Mouse (Mus musculus) kidney, adult 2 months (tissue): Measurements from ENCODE around the gene Ppp1r15b. TPM values are rescaled to one million over a fixed set of nuclear protein-coding genes. Genes with fewer than 3 reads are reported as not detected.

Source experiments
- DNase-seq: peaks from one replicate; pipeline ENCODE4 v3.0.0; 2021
- H3K27ac ChIP-seq: fragments of 200-500 bp; 2 replicates; pipeline ENCODE4 v1.5.1; 2012; ENCODE audit warnings: low read depth, low read length, control low read depth, inconsistent platforms; ENCODE audit not compliant: insufficient read depth
- H3K27me3 ChIP-seq: fragments of 200-500 bp; replicated peaks from 2 replicates; pipeline ENCODE4 v1.6.1; 2012; ENCODE audit warnings: mild to moderate bottlenecking, moderate library complexity, low read length, inconsistent platforms; ENCODE audit not compliant: control insufficient read depth, insufficient read depth
- H3K36me3 ChIP-seq: fragments of 200-500 bp; 2 replicates; pipeline ENCODE4 v1.6.1; 2012; ENCODE audit warnings: mild to moderate bottlenecking, moderate library complexity, low read length, inconsistent platforms; ENCODE audit not compliant: control insufficient read depth, insufficient read depth
- H3K4me1 ChIP-seq: fragments of 200-500 bp; 2 replicates; pipeline ENCODE4 v1.6.1; 2011; ENCODE audit warnings: low read length; ENCODE audit not compliant: control insufficient read depth, insufficient read depth
- H3K4me3 ChIP-seq: fragments of 200-500 bp; 2 replicates; pipeline ENCODE4 v1.5.1; 2011; ENCODE audit warnings: mild to moderate bottlenecking, low read depth, low read length, control low read depth; ENCODE audit not compliant: insufficient read depth
- CTCF ChIP-seq: fragments of 200-500 bp; conservative IDR thresholded peaks from 2 replicates; pipeline ENCODE4 v1.5.1; 2011; ENCODE audit warnings: low read depth, mild to moderate bottlenecking, control low read depth, low read length, moderate library complexity, mixed read lengths; ENCODE audit not compliant: insufficient read depth, insufficient read length
- POLR2A ChIP-seq: fragments of 200-500 bp; IDR thresholded peaks from one replicate; pipeline ENCODE4 v1.6.1; 2011; ENCODE audit warnings: low read depth, low read length, control low read depth
- WGBS: fragments of 180-500 bp; shearing (Covaris S2); methylation state at CpG from one replicate; pipeline ENCODE4 v1.1.7; 2018; 5-methylcytosine and 5-hydroxymethylcytosine counted together
- polyA plus RNA-seq: library from polyadenylated mRNA; depleted of rRNA; stranded (reverse); fragments of >200 nt; gene quantifications from 2 replicates; pipeline ENCODE4 v1.2.3, GENCODE M21; 2012

Ppp1r15b gene
- polyA plus RNA-seq, 1 experiment: 23.9 TPM

DNA sequence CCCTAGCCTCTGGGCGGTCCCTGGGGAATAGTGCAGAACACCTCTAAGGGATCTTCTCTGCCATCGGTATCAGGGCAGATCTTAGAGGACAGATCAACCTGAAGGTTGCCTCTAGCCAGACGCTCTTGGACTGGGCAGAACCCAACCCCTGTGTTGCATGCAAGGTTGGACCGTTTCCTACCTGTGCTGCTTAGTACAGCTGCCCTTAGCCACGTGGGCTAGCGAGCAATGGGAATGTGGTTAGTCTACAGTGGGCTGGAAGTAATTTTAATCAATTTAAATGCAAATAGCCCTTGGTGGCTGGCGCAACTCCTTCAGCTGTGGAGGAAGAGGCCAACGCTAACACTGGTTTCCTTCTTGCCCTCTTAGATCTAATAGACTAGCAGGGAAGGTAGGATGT is 39.3 kb downstream of the Ppp1r15b start:
- peak; percentile 57 for DNase-seq
- no peak overlapping the region for H3K27ac ChIP-seq
- 61% methylated on average over 8 of the region's 8 CpGs for WGBS
- H3K4me3 ChIP-seq: no peak overlapping the region
- H3K4me1 ChIP-seq: no peaks in the 10 kb centered on the region
- no peaks in the 10 kb centered on the region for H3K27me3 ChIP-seq
- TF ChIP-seq POLR2A (no peak), CTCF (no peak)
- H3K36me3 ChIP-seq: no peaks in the 10 kb centered on the region

DNA sequence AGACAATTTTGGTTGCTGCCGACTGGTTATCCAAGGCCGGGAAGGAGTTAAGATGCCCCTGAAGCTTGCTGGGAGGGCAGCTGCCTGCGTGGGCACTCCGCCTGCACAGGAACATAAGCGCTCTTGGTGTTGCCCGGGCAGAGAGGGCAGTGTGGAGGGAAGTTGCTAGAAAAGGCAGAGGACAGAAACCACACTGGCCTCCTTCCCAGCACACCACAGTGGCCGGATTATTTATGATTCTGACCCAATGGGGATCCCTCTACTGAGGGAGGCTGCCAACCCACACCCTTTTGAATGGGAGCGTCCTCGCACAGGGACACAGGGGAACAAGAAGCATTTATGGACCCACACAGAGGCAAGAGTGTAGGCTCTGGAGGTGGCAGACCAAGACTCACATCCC is 40.4 kb downstream of the Ppp1r15b start:
- Histone ChIP-seq H3K27me3 (no peaks in the 10 kb centered on the region), H3K4me1 (no peaks in the 10 kb centered on the region), H3K27ac (no peak overlapping the region), H3K36me3 (no peaks in the 10 kb centered on the region), H3K4me3 (no peak overlapping the region)
- TF ChIP-seq POLR2A (no peak), CTCF (no peak)
- 77% methylated on average over 9 of the region's 9 CpGs for WGBS
- DNase-seq: no peak

DNA sequence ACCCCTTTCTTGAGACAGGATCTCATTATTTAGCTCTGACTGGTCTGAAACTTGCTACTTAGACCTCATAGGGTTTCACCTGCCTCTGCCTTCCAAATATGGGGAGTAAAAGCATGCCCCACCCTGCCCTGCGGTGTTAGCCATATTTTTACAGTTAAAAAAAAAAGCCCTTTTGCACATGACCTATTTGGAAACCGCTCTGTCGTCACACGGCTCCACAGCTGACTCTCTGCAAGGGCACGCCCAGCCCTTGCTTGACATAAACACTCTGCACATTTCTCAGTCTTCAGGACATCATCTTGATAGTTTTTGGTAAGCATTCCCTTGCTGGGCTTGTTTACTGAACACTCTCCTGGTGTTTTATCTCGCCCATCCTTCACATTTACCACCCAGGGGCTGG is 44.2 kb downstream of the Ppp1r15b start:
- H3K4me1 ChIP-seq: no peaks in the 10 kb centered on the region
- H3K36me3 ChIP-seq: no peaks in the 10 kb centered on the region
- WGBS: 61% methylated on average over 6 of the region's 6 CpGs
- H3K27ac ChIP-seq: no peak overlapping the region
- H3K4me3 ChIP-seq: no peak overlapping the region
- DNase-seq: no peak
- H3K27me3 ChIP-seq: no peaks in the 10 kb centered on the region
- TF ChIP-seq POLR2A (no peak), CTCF (no peak)

GRCm38 (mm10) chr1:133177480-133178172 is 46.7 kb downstream of the Ppp1r15b start:
- DNase-seq: peak; percentile 69

GRCm38 (mm10) chr1:133178732-133179440 is 47.9 kb downstream of the Ppp1r15b start:
- no peak for TF ChIP-seq CTCF
- no peak for TF ChIP-seq POLR2A

More at GRCm38 (mm10) chr1:133177480-133178172, 46.7 kb downstream of the Ppp1r15b start:
- no peak for TF ChIP-seq POLR2A
- TF ChIP-seq CTCF: peak; percentile 99
- Histone ChIP-seq H3K4me3 (no peak overlapping the region), H3K27ac (no peak overlapping the region), H3K27me3 (no peaks in the 10 kb centered on the region), H3K4me1 (no peaks in the 10 kb centered on the region), H3K36me3 (no peaks in the 10 kb centered on the region)
- WGBS: 49% methylated on average over 8 of the region's 8 CpGs

DNA sequence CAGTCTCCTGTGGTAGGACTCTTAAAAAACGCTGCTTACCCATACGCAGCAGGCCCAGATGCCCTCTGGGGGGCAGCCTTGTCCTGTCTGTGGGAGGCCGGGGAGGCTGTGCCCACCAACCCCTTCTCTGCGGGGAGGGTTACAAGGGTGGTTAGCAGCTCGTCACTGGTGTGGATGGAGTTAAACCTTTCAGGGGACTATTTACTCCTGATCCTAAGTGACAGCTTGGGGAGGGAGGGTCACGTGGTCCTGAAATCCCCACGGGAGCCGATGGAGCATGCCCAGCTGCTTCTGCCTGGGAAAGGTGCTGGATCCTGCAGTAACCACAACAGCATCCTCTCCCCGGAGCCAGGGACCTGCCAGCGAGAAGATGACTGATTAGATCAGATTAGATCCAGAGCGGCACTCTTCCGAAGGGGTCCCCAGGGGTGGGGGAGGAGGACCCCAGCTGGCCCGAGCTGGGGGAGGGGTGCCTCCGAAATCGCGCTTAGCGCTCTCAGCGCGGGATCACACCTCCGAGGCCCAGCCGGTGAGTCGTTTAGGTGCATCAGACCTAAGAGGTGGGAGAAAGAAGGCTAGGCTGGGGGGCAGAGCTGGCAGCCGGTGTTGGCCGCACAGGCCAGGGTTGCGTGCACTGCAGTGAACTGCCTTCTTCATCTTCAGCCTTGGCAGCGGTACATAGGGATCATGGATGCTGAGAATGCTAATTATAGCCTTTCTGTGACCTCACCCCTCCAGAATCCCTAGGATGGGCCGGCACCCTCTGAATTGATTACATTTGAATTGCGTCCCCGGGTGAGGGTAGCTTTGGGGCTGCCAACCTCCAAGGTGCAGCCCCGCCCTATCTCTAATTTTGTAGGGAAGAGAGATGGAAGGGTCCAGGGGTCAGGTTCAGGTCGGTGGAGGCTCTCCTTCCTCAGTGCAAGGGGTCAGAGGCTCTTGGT is 50.4 kb downstream of the Ppp1r15b start:
- Histone ChIP-seq H3K4me1 (no peaks in the 10 kb centered on the region), H3K4me3 (peak overlapping the region; percentile 44), H3K27me3 (no peaks in the 10 kb centered on the region), H3K36me3 (no peaks in the 10 kb centered on the region), H3K27ac (no peak overlapping the region)
- peak; percentile 73 for DNase-seq
- 6% methylated on average over 31 of the region's 31 CpGs for WGBS
- TF ChIP-seq POLR2A (no peak), CTCF (peak; percentile 91)

More at GRCm38 (mm10) chr1:133178732-133179440, 47.9 kb downstream of the Ppp1r15b start:
- H3K36me3 ChIP-seq: no peaks in the 10 kb centered on the region
- H3K27me3 ChIP-seq: no peaks in the 10 kb centered on the region
- H3K4me1 ChIP-seq: no peaks in the 10 kb centered on the region
- no peak overlapping the region for H3K27ac ChIP-seq
- DNase-seq: peak; percentile 48
- WGBS: 68% methylated on average over 11 of the region's 11 CpGs
- H3K4me3 ChIP-seq: no peak overlapping the region
